Comparison of ENCODE assay signal across 19 mouse cellular contexts in the genomic region with DNA sequence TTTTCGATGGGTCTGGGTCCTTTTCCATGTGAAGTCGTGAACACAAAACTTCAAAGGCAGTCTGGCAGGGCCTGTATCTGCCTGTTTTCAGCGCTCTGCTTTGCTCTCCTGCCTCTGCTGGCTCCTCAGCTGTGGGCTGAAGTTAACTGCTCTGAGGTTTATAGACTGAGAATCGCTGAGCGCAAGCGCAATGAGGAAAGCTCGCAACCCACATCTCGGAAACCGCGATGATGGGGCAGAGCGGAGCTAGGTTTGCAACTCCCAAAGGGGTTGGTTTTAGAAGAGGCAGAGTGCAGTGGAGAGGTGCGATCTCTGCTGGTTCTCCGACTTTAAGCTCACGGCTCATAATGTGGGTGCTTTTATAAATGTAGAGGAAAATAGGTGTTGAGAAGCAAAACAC. TPM values are rescaled to one million over a fixed set of nuclear protein-coding genes. Genes with fewer than 3 reads are reported as not detected.
DNase-seq lines count a peak whose midpoint lies in the region; ATAC-seq and TF ChIP-seq lines count a peak whose summit lies in the region.
"Had no signal": no experiment of that assay in that cellular context is flagged by ENCODE, and none has a peak within 500 bp of the region (broad histone marks: within the 10 kb centered on the region; RNA-seq: fewer than 3 reads in every experiment).

No protein-coding gene starts in this region.

- TF ChIP-seq POLR2A in limb, embryonic 14.5 days (IDR thresholded peaks at IDR 0.05; ENCODE audit: borderline replicate concordance, extremely low read depth, insufficient read depth, insufficient read length) = no peak

- no peak overlapping the region for H3K27ac ChIP-seq in midbrain, embryonic 10.5 days (replicated peaks)
- H3K27ac ChIP-seq in midbrain, postnatal 0 days (ENCODE audit: low read depth, low read length) = no peak overlapping the region
- H3K27ac ChIP-seq in embryonic facial prominence, embryonic 13.5 days = no peak overlapping the region
- no peak overlapping the region for H3K27ac ChIP-seq in limb, embryonic 14.5 days (replicated peaks; ENCODE audit: low read depth, low read length)
- no peak overlapping the region for H3K27ac ChIP-seq in liver, postnatal 0 days (ENCODE audit: low read depth)
- H3K27ac ChIP-seq: lung, embryonic 15.5 days; neural tube, embryonic 12.5 days had no signal

- no peak for TF ChIP-seq CTCF in midbrain, postnatal 0 days (IDR thresholded peaks at IDR 0.05)
- no peak for TF ChIP-seq CTCF in liver, postnatal 0 days (IDR thresholded peaks at IDR 0.05; ENCODE audit: low read depth)

- H3K9me3 ChIP-seq in midbrain, embryonic 10.5 days (replicated peaks) = no peaks in the 10 kb centered on the region
- H3K9me3 ChIP-seq in midbrain, postnatal 0 days (ENCODE audit: low read length) = no peaks in the 10 kb centered on the region
- no peaks in the 10 kb centered on the region for H3K9me3 ChIP-seq in embryonic facial prominence, embryonic 13.5 days
- H3K9me3 ChIP-seq in limb, embryonic 14.5 days (ENCODE audit: control insufficient read depth, low read length) = no peaks in the 10 kb centered on the region
- no peaks in the 10 kb centered on the region for H3K9me3 ChIP-seq in liver, postnatal 0 days (ENCODE audit: low read length)
- H3K9me3 ChIP-seq: lung, embryonic 15.5 days; neural tube, embryonic 12.5 days had no signal

- TF ChIP-seq EP300 in liver, postnatal 0 days (IDR thresholded peaks at IDR 0.05; ENCODE audit: low read depth) = no peak

- no peak overlapping the region for H3K4me3 ChIP-seq in midbrain, embryonic 10.5 days
- H3K4me3 ChIP-seq in midbrain, postnatal 0 days (ENCODE audit: low read depth, low read length) = no peak overlapping the region
- H3K4me3 ChIP-seq in embryonic facial prominence, embryonic 13.5 days = no peak overlapping the region
- no peak overlapping the region for H3K4me3 ChIP-seq in limb, embryonic 14.5 days (replicated peaks; ENCODE audit: low read length)
- H3K4me3 ChIP-seq in liver, postnatal 0 days (ENCODE audit: low read depth, low read length) = no peak overlapping the region
- H3K4me3 ChIP-seq: erythroblast, embryonic 14.5 days; lung, embryonic 15.5 days; megakaryocyte, embryonic 14.5 days; neural tube, embryonic 12.5 days had no signal

- peaks cover 95% of the 10 kb centered on the region for H3K27me3 ChIP-seq in midbrain, embryonic 10.5 days (ENCODE audit: low read depth, poor library complexity, severe bottlenecking)
- peaks cover 53% of the 10 kb centered on the region for H3K27me3 ChIP-seq in midbrain, postnatal 0 days (ENCODE audit: insufficient read depth, low read length)
- peaks cover 83% of the 10 kb centered on the region for H3K27me3 ChIP-seq in embryonic facial prominence, embryonic 13.5 days
- peaks cover 62% of the 10 kb centered on the region for H3K27me3 ChIP-seq in limb, embryonic 14.5 days (ENCODE audit: control insufficient read depth, insufficient read depth, low read length)
- H3K27me3 ChIP-seq in liver, postnatal 0 days (ENCODE audit: insufficient read depth, low read length) = peaks cover 57% of the 10 kb centered on the region

- no peak overlapping the region for H3K9ac ChIP-seq in midbrain, postnatal 0 days (replicated peaks; ENCODE audit: low read length, poor library complexity, severe bottlenecking)
- no peak overlapping the region for H3K9ac ChIP-seq in embryonic facial prominence, embryonic 13.5 days
- H3K9ac ChIP-seq in limb, embryonic 14.5 days (ENCODE audit: low read depth, low read length, severe bottlenecking) = no peak overlapping the region
- H3K9ac ChIP-seq in liver, postnatal 0 days (replicated peaks) = no peak overlapping the region
- H3K9ac ChIP-seq: lung, embryonic 15.5 days; neural tube, embryonic 12.5 days had no signal

- peaks cover 27% of the 10 kb centered on the region for H3K4me1 ChIP-seq in midbrain, embryonic 10.5 days
- H3K4me1 ChIP-seq in midbrain, postnatal 0 days (ENCODE audit: insufficient read depth, low read length) = no peaks in the 10 kb centered on the region
- peaks cover 26% of the 10 kb centered on the region for H3K4me1 ChIP-seq in embryonic facial prominence, embryonic 13.5 days
- peaks cover 9% of the 10 kb centered on the region for H3K4me1 ChIP-seq in limb, embryonic 14.5 days (ENCODE audit: control insufficient read depth, insufficient read depth, low read length)
- no peaks in the 10 kb centered on the region for H3K4me1 ChIP-seq in liver, postnatal 0 days (ENCODE audit: insufficient read depth)

- peak; percentile 43 for DNase-seq in midbrain, embryonic 10.5 days (ENCODE audit: low spot score)
- no peak for DNase-seq in midbrain, postnatal 0 days (ENCODE audit: low spot score)
- peak; percentile 37 for DNase-seq in limb, embryonic 14.5 days (ENCODE audit: low spot score)
- DNase-seq in liver, postnatal 0 days = no peak
- no peak for DNase-seq in cerebellum, adult 11-12 months
- no peak for DNase-seq in kidney, adult 8-10 months
- DNase-seq: adrenal gland, postnatal 10 days; cerebellum, postnatal 10 days; heart, postnatal 14 days; kidney, postnatal 10 days; liver had no signal

- WGBS in midbrain, embryonic 10.5 days = 5% methylated on average over 14 of the region's 14 CpGs
- 4% methylated on average over 14 of the region's 14 CpGs for WGBS in midbrain, postnatal 0 days
- WGBS in embryonic facial prominence, embryonic 13.5 days = 3% methylated on average over 14 of the region's 14 CpGs
- 2% methylated on average over 14 of the region's 14 CpGs for WGBS in limb, embryonic 14.5 days
- WGBS in liver, postnatal 0 days (ENCODE audit: insufficient replicate concordance) = 3% methylated on average over 14 of the region's 14 CpGs

- ATAC-seq in midbrain, postnatal 0 days (ENCODE audit: low FRiP score) = no peak
- ATAC-seq in embryonic facial prominence, embryonic 13.5 days (ENCODE audit: insufficient number of reproducible peaks, insufficient read depth, low FRiP score, low TSS enrichment, low read depth) = no peak
- no peak for ATAC-seq in limb, embryonic 14.5 days (ENCODE audit: low FRiP score, low read depth)
- no peak for ATAC-seq in liver, postnatal 0 days
- ATAC-seq: intestine, embryonic 16.5 days had no signal

- H3K36me3 ChIP-seq in midbrain, embryonic 10.5 days = no peaks in the 10 kb centered on the region
- no peaks in the 10 kb centered on the region for H3K36me3 ChIP-seq in midbrain, postnatal 0 days (ENCODE audit: insufficient read depth, low read length)
- H3K36me3 ChIP-seq in embryonic facial prominence, embryonic 13.5 days = no peaks in the 10 kb centered on the region
- H3K36me3 ChIP-seq in limb, embryonic 14.5 days (ENCODE audit: control insufficient read depth, insufficient read depth, low read length) = no peaks in the 10 kb centered on the region
- no peaks in the 10 kb centered on the region for H3K36me3 ChIP-seq in liver, postnatal 0 days (replicated peaks; ENCODE audit: insufficient read depth, low read length)
- H3K36me3 ChIP-seq: lung, embryonic 15.5 days; neural tube, embryonic 12.5 days had no signal

- H3K4me2 ChIP-seq in midbrain, postnatal 0 days (ENCODE audit: low read depth, low read length, poor library complexity, severe bottlenecking) = no peak overlapping the region
- H3K4me2 ChIP-seq in embryonic facial prominence, embryonic 13.5 days = 0 out of 2 replicates have a peak overlapping the region, but pooled peaks have one; percentile 20
- 0 out of 2 replicates have a peak overlapping the region, but pooled peaks have one; percentile 7 for H3K4me2 ChIP-seq in limb, embryonic 14.5 days (replicated peaks; ENCODE audit: low read depth, low read length, severe bottlenecking)
- no peak overlapping the region for H3K4me2 ChIP-seq in liver, postnatal 0 days (ENCODE audit: low read depth, low read length)
- H3K4me2 ChIP-seq: lung, embryonic 15.5 days; neural tube, embryonic 12.5 days had no signal

RNA-seq across cellular contexts. Expression of a gene that starts 3.3 kb away (rescaled TPM):
- 1.3 and 10.0 TPM in 2 replicates for polyA plus RNA-seq in midbrain, embryonic 10.5 days (2016; fragmentation: Nextera tagmentation; extraction: Ambion mirVana)
- total RNA-seq in midbrain, postnatal 0 days (2014; rRNA removed) = 23.3 and 33.5 TPM in 2 replicates
- 45.7 and 46.8 TPM in 2 replicates for polyA plus RNA-seq in midbrain, postnatal 0 days (2015; fragmentation: Nextera tagmentation; extraction: Ambion mirVana)
- 1.6 and 1.7 TPM in 2 replicates for polyA plus RNA-seq in embryonic facial prominence, embryonic 13.5 days (2015; fragmentation: Nextera tagmentation; extraction: Ambion mirVana)
- 0.08 and 0.18 TPM in 2 replicates for polyA plus RNA-seq in limb, embryonic 14.5 days (2012; rRNA removed)
- 0.08 TPM in 1 of 2 replicates, not detected in the other for polyA plus RNA-seq in limb, embryonic 14.5 days (2014; fragmentation: Nextera tagmentation; extraction: Ambion mirVana)
- polyA plus RNA-seq in liver, postnatal 0 days (2015; fragmentation: Nextera tagmentation; extraction: Ambion mirVana) = not detected in 2 replicates
- total RNA-seq: adrenal gland, postnatal 10 days; gastrocnemius, adult 18-20 months; heart, postnatal 14 days; MEL had no signal
- polyA plus RNA-seq: erythroblast, embryonic 14.5 days; intestine, embryonic 16.5 days; lung, embryonic 15.5 days had no signal

Comparison
In these comparisons a context has a peak if more than half of its experiments do, and no peak if none do; other contexts are left out.
1. DNase-seq: peak in midbrain, embryonic 10.5 days (single experiment) and limb, embryonic 14.5 days (single experiment); none in midbrain, postnatal 0 days (single experiment), liver, postnatal 0 days (single experiment), cerebellum, adult 11-12 months (single experiment) and kidney, adult 8-10 months (0 of 2).
2. H3K4me2 ChIP-seq: peak in embryonic facial prominence, embryonic 13.5 days (single experiment) and limb, embryonic 14.5 days (single experiment); none in midbrain, postnatal 0 days (single experiment) and liver, postnatal 0 days (single experiment).